Mouse (Mus musculus): Measurements from ENCODE around the gene Srrm2. TPM values are rescaled to one million over a fixed set of nuclear protein-coding genes. Genes with fewer than 3 reads are reported as not detected.
A peak's percentile ranks its signal among the peaks of the same experiment; 100 is the strongest.
"Not testable (repeated sequence)": the region's sequence is repeated elsewhere in the genome, so short reads cannot be mapped to it uniquely, and the experiment has no call there.

The Srrm2 gene
- polyA plus RNA-seq, 1 experiment: 284 TPM

DNA sequence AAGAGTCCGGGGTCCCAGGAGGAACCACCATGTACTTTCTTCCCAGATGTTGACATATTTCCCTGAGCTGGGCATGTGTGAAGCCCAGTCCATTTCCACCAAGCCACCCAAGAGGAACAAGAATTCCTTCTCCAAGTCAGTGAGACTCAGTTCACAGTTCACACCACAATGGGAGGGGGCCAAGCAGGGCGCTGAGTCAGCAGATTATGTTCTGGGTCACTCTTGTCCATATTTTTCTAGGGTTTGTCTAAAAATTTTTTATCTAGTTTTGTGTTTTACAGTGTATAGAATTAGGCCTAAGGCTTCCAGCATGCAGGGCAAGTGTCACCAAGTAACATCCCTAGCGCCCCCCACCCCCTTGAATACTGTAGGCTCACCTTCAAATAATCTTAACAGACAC is 29.2 kb upstream of the Srrm2 start:
- DNase-seq (ENCODE audit: low read depth, low spot score): no peak
- WGBS: 96% methylated on average over 3 of the region's 3 CpGs

DNA sequence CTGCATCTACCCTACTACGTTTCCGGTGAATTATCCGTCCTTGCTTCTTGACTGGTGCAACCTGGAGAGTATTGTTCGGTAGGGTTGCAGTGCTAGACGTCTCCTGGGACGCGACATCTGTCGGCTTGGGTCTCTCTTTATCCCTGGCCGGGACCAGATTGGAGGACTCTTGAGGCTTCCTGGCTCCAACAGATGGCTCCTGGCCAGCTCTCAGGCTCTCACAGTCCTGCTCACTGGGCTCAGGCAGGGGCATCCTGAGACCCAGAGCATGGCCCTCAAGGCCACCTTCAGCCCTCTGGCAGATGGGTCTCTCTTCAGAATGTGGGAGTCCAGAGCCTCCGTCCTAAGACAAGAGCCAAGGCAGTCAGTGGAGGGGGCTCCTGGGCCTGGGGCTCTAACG is 27.4 kb upstream of the Srrm2 start:
- DNase-seq (ENCODE audit: low read depth, low spot score): no peak
- WGBS: 91% methylated on average over 11 of the region's 11 CpGs

DNA sequence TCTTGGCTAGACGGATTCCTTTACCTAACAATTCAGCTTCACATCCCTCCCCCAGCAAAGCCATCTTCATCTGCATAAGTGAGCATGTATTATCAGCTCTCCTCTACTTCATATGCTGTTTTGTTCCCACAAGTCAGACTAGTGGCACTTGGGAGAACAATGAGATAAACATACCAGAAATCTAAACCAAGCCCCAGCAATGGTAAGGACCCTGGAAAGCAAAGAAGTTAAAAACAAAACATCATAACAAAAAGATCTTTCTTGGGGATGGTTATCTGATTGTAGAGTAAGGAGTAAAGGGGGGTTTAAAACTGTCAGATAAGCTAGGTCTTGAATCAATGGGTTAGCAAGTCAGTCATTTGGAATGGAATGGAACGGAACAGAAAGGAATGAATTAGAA is 19.8 kb upstream of the Srrm2 start:
- no peak for DNase-seq (ENCODE audit: low read depth, low spot score)
- 55% methylated on average over 2 of the region's 2 CpGs for WGBS

DNA sequence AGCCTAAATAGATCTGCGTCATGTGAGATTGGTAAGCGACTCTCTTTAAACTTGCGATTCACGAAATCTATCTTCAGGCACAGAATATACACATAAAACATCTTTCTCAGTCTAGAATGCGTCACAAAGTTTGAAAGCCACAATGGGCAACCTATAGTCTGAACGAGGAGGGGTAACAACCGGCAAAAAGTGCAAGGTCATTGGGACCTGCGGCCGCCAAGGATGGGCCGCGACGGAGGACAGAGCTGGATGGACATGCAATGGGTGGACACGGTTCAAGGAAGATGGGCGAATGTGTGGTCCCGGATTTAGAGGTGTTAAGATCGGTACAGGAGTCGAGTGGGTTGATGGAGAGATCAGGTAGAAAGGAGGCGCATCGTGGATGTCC is 19.4 kb upstream of the Srrm2 start:
- WGBS: 3% methylated on average over 19 of the region's 19 CpGs
- no peak for DNase-seq (ENCODE audit: low read depth, low spot score)

DNA sequence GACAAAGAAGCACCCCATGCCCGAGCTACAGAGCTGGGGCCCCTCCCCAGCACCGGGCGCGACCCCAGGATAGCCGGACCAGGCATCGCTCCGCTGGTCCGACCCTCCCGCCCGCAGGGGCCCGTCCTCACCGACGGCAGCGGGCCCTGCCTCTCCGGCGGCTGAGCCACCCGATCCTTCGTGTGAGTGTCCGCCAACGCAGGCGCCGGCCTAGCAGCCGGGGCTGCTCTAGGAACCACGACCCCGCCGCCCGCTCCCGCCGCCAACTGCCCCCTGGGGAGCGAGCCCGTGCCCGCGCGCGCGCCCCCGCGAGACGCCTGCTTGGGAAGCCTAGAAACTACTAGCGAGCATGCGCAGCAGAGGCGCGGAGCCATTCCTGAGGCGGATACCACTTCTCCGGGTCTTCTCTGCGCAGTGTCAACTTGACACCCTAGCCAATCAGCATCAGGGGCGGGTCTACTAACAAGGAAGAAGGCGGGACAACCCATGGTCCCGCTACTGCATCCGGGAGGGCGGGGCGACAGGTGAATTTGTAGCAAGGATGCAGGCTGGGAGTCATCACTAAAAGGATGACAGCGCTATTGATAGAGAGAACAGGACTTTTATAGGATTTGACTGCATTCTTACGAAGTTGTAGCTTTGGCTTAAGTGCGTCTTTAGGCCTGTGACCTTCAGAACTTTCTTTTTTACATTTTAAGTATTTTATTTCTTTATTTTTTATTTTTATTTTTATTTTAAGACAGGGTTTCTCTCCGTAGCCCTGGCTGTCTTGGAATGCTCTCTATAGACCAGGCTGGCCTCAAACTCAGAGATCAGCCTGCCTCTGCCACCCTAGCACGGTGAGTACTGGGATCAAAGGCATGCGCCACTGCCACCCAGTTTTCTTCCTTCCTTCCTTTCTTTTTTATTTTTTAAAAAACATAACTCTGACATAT is 18.8 kb upstream of the Srrm2 start, which contains the start of gene Flywch1:
Flywch1 (minus strand) TSS at position 319 of the 935 bp plus-strand sequence.
- WGBS: 3% methylated on average over 58 of the region's 58 CpGs
- peak; percentile 96 for DNase-seq (ENCODE audit: low read depth, low spot score)

DNA sequence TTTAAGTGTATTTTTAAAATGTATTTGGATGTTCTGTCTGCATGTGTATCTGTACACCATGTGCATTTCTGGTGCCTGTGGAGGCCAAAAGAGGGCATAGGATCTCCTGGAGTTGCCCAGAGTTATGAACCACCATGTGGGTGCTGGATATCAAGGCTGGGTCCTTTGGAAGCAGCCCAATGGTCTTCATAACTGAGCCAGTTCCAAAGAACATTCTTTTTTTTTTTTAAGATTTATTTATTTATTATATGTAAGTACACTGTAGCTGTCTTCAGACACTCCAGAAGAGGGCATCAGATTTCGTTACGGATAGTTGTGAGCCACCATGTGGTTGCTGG is 18.1 kb upstream of the Srrm2 start:
- DNase-seq (ENCODE audit: low read depth, low spot score): not testable (repeated sequence)
- 50% methylated on average over 2 of the region's 2 CpGs for WGBS

DNA sequence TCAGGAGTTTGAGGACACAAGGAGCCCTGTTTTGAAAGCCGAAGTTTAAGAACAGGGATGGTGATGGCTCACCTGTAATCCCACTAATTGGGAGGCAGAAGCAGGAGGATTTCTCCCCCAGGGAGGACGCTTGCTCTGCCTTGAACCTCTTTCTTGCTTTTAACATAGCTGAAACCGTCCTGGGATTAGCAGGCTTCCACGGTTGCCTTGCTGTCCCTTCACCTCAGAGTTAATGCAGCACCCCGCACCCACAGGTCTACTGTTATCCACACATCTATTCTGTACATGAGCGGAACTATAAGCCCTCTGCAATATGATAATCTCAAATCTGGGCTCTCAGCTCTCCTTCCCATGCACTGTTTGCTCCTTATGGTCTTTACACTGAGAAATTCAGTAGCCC is 16.7 kb upstream of the Srrm2 start:
- no peak for DNase-seq (ENCODE audit: low read depth, low spot score)
- WGBS: 75% methylated on average over 6 of the region's 6 CpGs

DNA sequence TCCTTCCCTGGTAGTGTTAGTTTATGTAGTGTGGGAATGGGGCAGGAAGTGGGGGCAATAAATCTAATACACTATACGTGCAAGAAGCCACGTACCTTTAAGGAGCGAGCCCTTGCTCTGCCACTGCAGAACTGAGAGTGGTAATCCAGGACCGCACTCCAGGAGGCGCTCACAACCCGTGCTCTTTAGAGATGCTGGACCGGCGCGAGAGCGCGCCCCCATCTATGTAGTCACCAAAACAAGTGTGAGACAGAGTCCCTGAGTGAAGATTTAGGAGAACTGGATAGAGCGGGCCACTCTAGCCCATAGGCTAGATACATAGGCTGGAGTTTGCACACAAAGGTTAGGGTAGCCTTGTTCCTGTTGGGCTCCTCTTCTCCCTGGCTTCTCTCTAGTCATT is 16.2 kb upstream of the Srrm2 start:
- 1% methylated on average over 12 of the region's 12 CpGs for WGBS
- peak; percentile 37 for DNase-seq (ENCODE audit: low read depth, low spot score)

DNA sequence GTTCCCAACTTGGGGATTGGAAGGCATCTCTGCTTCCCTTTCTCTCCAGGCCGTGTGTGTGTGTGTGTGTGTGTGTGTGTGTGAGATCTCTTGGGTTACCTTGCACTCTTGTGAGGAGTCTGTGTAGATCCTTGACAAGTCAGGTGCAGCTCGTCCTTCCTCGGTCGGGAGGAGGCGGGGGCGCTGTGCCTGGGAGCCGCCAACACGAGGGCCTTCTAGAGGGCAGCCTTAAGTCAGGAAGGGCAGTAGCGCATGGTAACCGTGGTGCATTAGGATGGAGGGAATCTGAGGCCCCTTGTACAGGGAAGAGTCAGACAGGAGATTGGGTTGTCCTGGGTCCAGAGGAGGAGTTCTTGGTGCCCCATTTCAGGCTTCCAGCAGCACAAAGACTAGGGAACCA is 14.1 kb upstream of the Srrm2 start:
- no peak for DNase-seq (ENCODE audit: low read depth, low spot score)
- 84% methylated on average over 10 of the region's 10 CpGs for WGBS

DNA sequence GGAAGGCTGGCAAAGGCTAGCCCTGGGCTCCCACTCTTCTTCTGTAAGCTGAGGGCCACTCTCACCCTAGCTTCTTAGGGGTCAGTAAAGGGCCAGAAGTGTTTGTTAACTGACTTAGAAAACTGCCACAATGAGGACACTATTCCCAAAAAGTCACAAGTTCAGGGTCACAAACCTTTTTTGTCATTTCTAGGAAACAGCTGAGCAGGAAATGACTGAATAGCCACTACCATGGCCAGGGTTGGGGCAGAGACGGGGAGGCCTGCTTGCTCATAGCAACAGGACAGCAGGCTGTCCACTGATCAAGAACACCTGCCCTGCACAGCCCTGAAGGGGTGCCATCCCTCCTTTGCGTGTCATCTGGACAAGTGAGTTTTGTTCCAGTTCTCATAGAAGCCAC is 13.2 kb upstream of the Srrm2 start:
- WGBS: 87% methylated on average over 2 of the region's 2 CpGs
- DNase-seq (ENCODE audit: low read depth, low spot score): no peak

DNA sequence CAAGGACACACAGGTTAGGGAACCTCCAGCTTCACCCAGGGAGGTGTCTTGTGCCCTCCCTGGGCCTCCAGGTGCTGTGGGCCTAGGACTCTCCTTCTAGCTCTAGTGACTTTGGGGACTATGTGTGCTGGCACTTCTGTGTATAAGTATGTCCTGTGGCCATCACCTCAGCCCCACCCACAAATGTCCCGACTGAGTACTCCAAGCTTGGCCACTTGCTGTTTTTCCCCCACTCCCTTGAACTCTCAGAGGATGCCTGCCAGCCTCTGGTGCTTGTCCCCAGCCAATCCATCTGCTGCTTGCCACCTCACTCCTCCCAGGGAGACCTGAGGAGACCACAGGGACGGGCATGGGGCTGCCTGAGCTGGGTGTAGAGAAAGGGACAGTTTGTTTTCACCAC is 11.9 kb upstream of the Srrm2 start:
- 49% methylated on average over 2 of the region's 2 CpGs for WGBS
- DNase-seq (ENCODE audit: low read depth, low spot score): no peak

DNA sequence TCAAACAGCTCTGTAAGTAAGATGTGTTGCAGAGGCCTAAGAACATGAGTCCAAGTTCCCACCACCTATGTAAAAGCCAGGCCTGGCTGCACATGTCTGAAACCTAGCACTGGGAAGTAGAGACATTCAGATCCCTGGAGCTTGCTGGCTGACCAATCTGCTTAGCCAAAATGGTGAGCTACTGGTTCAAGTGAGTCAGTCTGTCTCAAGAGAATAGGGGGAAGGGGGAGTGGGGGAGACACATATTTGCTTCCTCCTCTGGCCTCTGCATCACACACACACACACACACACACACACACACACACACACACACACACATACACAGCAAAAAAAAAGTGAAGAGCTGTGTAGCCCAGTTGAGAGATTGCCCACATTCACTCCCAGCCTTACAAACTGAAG is 7.0 kb upstream of the Srrm2 start:
- no peak for DNase-seq (ENCODE audit: low read depth, low spot score)

DNA sequence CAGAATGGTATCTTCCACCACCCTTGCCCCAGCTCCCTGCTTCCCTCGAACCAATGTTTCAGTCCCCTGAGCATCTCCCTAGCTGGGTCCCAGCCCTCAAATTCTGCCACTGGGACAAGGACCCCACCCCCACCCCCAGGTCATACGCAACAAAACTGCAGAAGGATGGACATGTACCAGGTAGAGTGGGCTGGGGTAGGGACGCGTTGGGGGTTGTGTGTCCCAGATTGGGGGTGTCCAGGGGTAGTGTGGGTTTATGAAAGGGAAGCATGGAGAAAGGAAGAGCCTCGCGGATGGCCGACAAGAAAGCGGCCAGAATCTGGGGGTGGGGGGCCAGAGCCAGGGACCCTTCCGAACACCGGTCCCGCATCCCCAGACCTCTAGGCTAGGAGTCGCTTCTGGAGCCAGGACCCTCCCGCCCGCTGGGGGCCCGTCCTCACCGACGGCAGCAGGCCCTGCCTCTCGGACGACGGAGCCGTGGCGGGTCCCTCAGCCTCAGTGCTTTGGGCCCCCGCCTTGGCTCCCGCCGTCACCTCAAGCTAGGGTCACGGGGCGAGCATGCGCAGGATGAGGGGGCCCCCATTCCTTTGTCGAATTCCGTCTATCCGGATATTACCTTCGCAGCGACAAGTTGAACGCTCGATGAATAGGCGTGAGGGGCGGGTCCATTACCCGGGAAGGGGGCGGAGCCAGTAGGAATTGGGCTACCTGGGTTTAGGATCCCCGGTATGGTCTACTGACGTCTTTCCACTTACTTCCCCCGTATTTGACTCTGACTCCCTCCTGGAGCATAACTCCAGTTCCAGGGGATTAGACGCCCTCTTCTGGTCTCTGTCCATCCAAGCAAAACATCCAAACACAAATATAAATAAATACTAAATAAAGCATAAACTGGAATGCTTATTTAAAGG is 4.5 kb upstream of the Srrm2 start, which contains the start of gene Flywch2:
Flywch2 (minus strand) TSS at position 521 of the 911 bp plus-strand sequence.
- no peak for DNase-seq (ENCODE audit: low read depth, low spot score)
- WGBS: 6% methylated on average over 43 of the region's 43 CpGs

DNA sequence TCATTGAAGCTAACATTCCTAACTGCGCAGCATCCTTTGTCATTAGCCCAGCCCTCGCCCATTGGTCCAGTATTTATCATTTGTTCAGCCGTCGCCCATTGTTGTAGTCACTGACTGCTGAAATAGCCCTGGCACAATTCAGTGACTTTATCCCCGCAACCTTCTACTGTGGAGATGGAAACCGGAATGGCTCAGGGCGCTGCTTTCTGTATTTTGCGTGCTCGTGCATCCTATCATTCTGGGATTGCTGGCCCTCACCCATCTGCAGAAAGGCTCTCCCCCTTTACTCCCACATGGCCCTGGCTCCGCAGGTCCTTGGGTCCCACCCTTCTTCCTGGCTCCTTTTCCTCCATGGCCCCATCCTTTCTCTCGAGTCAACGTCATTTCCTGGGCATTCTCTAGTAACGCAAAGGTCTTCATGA is 3.8 kb upstream of the Srrm2 start:
- DNase-seq (ENCODE audit: low read depth, low spot score): no peak
- WGBS: 19% methylated on average over 13 of the region's 13 CpGs

DNA sequence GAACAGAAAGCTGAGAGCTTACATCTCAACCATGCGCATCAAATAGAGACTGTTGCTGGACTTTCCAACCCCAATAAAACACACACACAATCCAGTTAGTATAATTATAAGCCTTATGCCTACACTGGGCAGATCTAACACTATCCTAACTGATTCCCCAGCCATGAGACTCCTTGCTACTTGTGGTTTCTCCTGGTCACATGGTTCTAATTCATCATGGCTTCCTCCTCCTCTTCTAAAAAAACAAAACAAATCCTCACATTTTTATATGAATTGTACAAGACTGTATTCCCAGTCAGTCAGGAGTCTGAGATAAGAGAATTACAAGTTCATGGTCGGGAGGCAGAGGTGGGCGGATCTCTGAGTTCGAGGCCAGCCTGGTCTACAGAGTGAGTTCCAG is 1.4 kb upstream of the Srrm2 start:
- DNase-seq (ENCODE audit: low read depth, low spot score): no peak
- WGBS: 75% methylated on average over 4 of the region's 4 CpGs

DNA sequence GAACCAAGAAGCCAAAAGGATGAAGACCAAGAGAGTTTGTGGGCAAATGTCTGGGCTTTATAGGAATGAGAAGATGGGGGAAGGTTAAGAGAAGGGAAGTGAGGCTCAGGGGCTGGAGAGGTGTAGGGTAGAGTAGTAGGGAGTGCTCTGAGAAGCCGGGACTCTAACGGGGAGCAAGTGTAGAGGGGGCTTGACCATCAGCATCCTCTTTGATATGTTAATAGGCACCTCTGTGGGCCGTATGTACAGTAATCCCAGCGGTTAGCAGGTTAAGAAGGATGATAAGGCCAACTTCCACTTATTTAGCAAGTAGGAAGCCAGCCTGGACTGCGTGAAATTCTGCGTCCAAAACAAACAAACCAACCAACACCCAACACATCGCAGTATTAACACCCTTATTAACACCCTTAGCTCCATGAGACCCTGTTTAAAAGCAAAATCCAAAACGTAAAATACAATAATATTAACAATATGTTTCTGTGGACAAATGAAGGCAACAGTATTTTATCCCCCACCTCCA is 523 bp upstream of the Srrm2 start:
- no peak for DNase-seq (ENCODE audit: low read depth, low spot score)
- 40% methylated on average over 8 of the region's 8 CpGs for WGBS

DNA sequence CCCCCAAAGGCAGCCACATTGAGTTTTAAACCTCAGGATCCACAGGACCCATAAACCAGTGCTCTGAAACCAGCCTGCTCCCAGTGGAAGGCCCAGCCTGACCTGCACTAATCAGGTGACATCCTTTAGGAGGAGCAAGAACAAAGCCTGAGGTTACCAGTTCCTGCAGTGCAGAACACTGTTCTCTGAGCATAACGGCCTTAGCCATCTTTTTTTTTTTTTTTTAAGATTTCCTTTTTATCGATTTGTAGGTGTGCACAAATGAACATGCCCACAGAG is 686 bp downstream of the Srrm2 start:
- 31% methylated on average over 2 of the region's 2 CpGs for WGBS
- DNase-seq (ENCODE audit: low read depth, low spot score): no peak

DNA sequence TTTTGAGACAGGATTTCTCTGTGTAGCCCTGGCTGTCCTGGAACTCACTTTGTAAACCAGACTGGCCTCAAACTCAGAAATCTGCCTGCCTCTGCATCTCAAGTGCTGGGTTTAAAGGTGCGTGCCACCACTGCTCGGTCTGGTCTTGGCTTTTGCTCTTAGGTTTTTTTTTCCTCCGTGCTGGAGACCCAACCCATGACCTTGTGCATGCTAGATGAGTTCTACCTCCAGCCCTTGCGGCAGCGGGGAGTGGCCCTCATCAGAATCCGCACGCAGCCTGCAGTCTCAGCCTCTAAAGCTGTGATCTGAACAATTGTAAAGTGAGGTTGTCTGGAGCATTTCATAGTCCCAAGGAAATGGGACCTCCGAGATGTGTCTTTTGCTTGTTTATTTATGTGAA is 5.0 kb downstream of the Srrm2 start:
- DNase-seq (ENCODE audit: low read depth, low spot score): no peak
- WGBS: 90% methylated on average over 8 of the region's 8 CpGs

DNA sequence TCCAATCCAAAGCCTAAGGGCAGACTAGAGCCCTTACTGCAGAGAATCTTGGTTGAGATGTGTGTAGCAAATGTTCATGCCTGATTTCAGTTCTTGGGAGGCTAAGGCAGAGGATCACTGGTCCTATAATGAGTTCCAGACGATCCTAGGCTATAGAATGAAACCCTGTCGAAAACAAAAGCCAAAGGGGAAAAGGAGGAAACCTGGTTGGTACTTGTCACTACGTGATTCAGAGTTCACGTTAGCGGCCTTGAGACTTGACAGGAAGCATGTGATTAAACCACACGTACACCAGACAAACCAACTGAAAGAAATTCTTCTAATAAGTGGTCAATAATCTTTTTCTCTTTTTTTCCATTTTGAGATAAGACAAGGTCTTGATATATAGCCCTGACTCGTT is 7.0 kb downstream of the Srrm2 start:
- no peak for DNase-seq (ENCODE audit: low read depth, low spot score)
- 85% methylated on average over 7 of the region's 7 CpGs for WGBS

DNA sequence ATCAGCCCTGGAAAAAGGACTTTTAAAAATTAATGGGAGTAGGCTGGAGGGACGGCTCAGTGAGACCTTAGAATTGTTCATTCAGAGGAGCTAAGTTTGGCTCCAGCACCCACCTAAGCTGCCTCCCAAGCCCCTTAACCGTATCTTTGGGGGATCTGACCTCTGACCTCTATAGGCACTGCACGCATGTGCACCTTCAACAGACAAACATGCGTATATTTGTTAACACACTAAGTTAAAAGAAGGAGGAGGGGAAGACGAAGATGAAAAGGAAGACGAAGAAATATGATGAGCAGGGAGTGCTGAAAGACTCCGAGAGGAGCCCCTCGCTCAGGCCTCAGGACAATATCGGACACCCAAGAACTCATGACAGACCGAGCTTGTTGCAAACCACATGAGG is 11.3 kb downstream of the Srrm2 start:
- whole genome bisulfite sequencing: 95% methylated on average over 10 of the region's 10 CpGs
- no peak for DNase-seq (ENCODE audit: low read depth, low spot score)

All from large intestine, adult 2 months (tissue).